Mouse (Mus musculus) right cerebral cortex, postnatal 36 days (tissue): ENCODE measurements at regions not wholly inside any gene's neighbourhood (a gene's known extent, or its start where the extent isn't known, plus 50 kb on each side); places are given as distances from the start of the nearest gene placed in this dataset.
A peak's percentile ranks its signal among the peaks of the same experiment; 100 is the strongest.

Source experiments
- DNase-seq, 2 experiments: peaks; one replicate each; pipeline ENCODE4 v3.0.0; 2022; ENCODE audit warnings: low spot score in 2 of 2, mixed read lengths in 1 of 2

GRCm38 (mm10) chr5:106055221-106055620 lies 178.9 kb downstream of the Zfp326 start:
- no peak for DNase-seq

GRCm38 (mm10) chr5:106051026-106051425 lies 174.7 kb downstream of the Zfp326 start:
- DNase-seq = no peak

DNA sequence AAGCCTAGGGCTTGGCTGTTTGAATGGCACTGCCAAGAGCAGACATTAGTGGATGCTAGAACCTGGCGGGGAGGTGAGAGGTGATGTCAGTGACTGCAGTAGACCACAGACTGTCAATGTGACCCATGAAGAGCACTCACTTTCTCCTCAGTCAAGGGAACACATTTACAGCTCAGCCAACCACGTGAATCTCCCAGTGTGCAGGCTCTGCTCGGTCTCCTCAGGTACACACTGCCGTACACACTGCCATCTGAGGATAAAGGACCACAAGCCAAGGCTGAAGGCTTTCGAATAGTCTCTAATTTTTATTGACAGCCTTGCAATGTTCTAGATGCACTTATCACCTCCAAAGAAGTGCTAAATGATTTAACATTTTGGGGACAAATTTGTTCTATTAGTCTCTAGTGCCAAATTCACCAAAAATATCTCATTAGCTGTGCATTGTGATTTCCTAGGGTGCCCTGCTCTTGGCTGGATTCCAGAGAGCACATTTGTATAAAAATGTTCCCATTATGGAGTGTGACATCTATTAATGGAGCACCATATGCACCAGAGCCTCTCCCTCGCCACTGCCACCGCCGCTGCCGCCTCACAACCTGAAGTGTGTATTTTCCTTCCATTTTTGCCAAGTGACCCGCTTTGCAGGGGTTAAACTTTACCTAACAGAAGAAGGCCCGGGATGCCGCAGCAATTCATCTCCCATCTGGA lies 168.7 kb downstream of the Zfp326 start:
- DNase-seq = no peak

DNA sequence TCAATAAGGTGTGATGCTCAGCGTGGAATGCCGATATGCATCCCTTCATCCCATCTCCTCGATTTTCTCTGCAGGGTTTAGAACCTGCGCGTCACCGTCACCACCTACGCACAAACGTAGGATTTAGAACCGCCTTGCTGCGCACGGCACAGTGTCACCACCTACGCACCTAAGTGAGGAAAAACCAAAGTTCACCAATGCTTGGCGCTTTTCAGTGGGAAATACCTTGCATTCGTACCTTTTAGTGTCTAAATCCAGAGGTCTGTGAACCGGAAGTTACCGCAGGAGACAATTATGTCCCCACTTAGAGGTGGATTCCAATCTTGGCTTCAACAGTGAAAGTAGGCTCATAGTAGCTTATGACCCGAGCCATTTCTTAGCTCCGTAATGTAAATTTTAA lies 162.0 kb downstream of the Zfp326 start:
- DNase-seq = no peak

DNA sequence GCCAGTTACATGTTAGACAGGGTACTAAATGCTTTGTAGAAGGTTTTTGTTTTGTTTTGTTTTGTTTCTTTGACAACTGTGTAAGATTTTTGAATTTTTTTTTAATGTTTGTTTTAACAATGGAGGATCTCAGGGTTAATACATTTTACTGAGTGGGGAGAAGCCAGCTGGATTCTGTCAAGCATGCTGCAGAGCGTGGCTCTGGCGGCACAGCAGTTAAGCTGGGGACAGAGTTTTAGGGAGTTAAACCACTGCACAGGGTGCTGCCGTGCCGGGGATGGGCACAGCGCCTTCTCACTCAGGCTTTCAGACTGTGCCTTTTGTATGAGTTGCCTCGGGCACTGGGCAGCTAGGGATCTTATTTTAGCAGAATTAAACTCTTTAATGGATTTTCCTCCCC lies 159.8 kb downstream of the Zfp326 start:
- no peak for DNase-seq

- no peak for DNase-seq
Observed at GRCm38 (mm10) chr5:106032956-106033355, 156.6 kb downstream of the Zfp326 start.

GRCm38 (mm10) chr5:106026861-106027260 lies 150.5 kb downstream of the Zfp326 start:
- no peak for DNase-seq

DNA sequence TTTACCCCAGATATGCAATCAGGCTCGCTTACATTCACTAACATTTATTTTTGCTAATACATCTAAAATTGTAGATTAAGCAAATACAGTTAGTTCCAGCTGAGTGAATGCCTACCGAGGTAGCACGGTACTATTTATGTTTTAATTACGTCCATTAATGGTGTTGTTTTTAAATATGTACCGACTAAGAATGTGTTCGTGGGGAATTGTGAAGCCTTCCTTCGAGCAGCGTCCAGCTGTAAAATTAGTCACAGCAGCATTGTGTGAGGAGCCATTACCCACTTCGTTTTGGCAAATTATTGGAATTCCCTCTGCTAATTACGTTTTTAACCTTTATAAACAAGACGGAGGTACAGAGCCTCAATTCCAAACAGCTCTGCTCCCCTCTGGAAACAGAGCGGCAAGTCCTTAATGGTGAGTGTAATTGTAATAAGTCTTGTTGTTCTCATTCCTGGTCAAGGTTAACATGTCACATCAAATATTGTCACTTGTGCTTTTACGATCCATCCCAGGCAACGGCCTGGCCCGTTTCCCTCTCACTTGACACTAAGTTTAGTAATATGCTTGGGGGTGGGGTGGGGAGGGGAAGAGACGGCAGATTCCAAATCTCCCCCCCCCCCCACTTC lies 128.0 kb downstream of the Zfp326 start:
- DNase-seq = no peak

DNA sequence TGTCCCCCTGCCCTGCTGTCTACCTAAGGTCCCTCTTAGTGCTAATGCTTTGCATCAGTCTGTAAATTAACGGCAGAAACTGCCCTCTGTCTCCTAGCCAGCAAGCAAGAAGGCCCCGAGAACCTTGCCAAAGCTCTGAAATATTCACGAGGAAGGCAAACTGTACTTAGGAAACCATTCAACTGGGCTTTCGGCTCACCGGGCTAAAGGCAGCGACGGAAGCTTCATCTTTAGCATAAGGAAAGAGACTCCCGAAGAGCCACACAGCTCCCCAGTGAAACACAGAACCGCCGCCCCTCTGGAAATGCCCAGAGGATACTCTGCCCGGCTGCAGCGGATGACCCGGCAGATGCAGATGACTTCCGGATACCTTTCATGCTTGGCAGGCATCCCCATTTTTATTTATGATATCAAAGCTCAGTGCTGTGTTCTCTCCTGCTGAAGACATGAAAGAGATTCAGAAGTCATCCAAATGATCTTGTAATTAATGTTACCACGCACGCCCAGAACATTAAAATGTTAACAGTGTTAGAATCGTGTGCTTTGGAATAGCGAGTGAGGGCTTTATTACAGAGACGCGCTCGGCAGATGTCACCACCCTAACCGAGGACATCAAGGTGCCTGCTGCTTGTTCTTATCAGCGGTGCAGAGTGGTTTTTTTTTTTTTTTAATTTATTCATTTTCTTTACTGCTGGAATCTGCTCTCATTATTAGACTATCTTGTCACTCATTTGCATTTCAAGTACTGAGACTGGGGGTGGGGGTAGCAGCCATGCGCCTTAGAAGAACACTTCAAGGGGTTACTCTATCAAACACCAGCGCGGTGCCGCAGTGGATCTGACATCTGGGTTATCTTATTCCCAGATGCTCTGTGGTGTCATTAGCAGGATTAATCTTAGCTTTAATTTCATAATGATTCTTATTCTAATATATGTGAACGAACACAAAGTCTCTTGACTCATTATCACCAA lies 127.2 kb downstream of the Zfp326 start:
- DNase-seq = no peak

DNA sequence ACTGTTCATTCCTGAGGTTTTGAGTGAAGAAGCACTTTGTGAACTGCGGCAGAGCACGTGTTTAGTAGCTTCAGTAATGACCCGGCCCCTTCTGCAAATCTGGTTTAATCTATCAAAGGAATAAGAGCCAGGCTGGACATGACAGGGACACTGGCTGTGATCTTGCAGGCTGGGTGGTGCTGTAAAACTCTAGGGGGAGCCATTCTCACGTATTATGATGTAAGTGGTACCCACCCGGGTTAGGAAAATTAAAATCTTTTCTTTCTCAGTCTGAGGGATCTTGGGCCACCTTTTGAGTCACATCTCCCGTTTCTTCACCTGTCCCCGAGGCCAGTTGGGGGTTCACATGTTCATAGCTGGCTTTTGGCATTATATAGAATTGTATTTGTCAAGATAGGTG lies 126.0 kb downstream of the Zfp326 start:
- no peak for DNase-seq

GRCm38 (mm10) chr5:105994218-105994617 lies 117.9 kb downstream of the Zfp326 start:
- DNase-seq = no peak

DNA sequence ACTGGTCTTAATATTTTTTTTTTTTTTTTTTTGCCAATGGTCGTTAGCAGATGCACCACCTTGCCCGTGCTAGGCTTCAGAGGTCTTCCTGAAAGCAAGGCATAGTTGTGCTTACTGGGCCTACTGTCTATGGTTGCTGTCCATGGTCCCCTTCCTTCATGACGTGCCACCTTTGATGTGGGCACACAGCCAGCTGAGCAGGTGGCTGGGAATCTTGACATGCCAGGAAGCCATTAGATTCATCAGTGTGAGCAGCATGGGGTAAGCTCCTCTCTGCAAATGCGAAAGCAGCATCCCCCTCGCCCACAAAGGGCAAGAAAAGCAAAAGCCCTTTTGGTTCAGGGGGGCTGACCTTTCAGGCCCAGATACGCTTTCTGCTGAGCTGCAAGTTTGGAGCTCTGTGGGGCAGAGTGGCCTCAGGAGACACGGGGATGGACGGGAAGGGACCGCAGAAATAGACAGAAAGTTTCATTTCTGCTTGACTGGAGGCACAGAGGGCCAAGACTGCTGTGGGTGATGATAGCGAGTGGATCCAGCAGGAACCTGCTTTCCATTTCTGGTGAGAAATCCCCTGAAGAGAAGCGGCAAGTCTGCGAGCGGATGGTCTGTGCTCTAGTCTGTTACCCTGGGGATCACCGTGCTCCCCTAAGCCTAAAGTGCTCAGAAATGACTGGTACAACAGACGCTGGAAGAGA lies 116.8 kb downstream of the Zfp326 start:
- DNase-seq = no peak

GRCm38 (mm10) chr5:105990777-105991176 lies 114.4 kb downstream of the Zfp326 start:
- no peak for DNase-seq

DNA sequence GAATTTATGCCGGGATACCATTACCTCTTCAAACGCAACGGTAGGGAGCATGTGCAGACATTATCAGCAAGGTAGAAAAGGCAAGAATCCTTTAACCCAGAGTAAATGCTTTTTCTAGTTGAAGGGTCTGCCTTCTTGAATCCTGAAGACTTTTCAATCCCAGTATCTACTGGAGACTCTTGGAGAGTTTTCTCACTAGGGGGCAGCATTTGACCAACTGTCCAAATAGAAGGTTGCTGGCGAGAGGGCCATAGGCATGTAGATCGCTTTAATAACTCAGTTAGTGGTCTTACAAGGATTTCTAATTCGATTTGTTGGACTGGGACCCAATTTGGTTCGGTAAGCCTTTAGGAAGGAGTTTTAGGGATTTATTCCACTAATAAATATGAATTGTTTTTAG lies 110.0 kb downstream of the Zfp326 start:
- DNase-seq = peak; percentile 5 to 14

- DNase-seq = peak; percentile 29
Observed at GRCm38 (mm10) chr5:105983131-105983530, 106.8 kb downstream of the Zfp326 start.

- no peak for DNase-seq
Observed at GRCm38 (mm10) chr5:105976746-105977145, 100.4 kb downstream of the Zfp326 start.

DNA sequence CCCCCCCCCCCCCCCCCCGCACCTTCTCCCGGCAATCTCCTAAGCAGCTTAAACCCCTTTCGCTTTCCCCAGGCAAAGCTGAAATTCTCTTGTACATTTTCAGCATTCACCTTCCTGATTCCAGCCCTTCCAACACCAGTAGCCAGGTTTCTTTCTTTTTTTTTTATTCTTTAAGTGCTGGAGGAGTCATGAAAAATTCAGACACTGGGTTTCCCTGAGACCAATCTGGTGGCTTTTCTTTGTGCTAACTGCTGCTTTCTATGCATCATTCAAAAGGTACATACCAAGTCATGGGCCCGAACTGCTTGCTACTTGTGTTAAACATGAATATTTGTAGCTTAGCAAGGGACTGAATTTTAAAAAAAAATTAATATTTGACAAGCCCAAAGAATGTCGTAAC lies 99.7 kb downstream of the Zfp326 start:
- DNase-seq = no peak

GRCm38 (mm10) chr5:105975275-105976011 lies 99.1 kb downstream of the Zfp326 start:
- DNase-seq = no peak

GRCm38 (mm10) chr5:105974576-105975177 lies 98.3 kb downstream of the Zfp326 start:
- no peak for DNase-seq
